Mouse (Mus musculus) liver, embryonic 11.5 days (tissue): ENCODE measurements around the gene Lair1. TPM values are rescaled to one million over a fixed set of nuclear protein-coding genes. Genes with fewer than 3 reads are reported as not detected.

Experiments used
- polyA plus RNA-seq: library from polyadenylated mRNA; unstranded; fragments of >200 nt; fragmentation: Nextera tagmentation; extraction: Ambion mirVana; gene quantifications from 2 replicates; pipeline ENCODE4 v1.2.1, GENCODE M21; 2014

Gene Lair1
- polyA plus RNA-seq, 1 experiment from 2014 or later: 1.2 TPM

Other genes with a start within 250 kb of the Lair1 start
- 0.13 TPM in 1 of 2 replicates, not detected in the other for gene Gm15448, start 237.5 kb downstream of the Lair1 start, polyA plus RNA-seq
- 0.30 and 0.38 TPM in 2 replicates for gene Pira2, start 218.2 kb downstream of the Lair1 start, polyA plus RNA-seq
- 0.18 and 0.21 TPM in 2 replicates for gene Gm14548, start 165.1 kb downstream of the Lair1 start, polyA plus RNA-seq
- 0.13 and 0.23 TPM in 2 replicates for gene Lilra6, start 147.7 kb downstream of the Lair1 start, polyA plus RNA-seq
- 0.58 and 0.85 TPM in 2 replicates for gene Ttyh1, start 56.2 kb upstream of the Lair1 start, polyA plus RNA-seq
- 43.6 and 48.1 TPM in 2 replicates for gene Leng8, start 73.8 kb upstream of the Lair1 start, polyA plus RNA-seq
- gene Leng9, start 87.2 kb upstream of the Lair1 start, polyA plus RNA-seq: 1.8 TPM in 2 replicates
- 20.0 and 22.8 TPM in 2 replicates for gene Cdc42ep5, start 101.7 kb upstream of the Lair1 start, polyA plus RNA-seq
- gene Lilra5, start 174.6 kb upstream of the Lair1 start, polyA plus RNA-seq: 0.12 TPM in 1 of 2 replicates, not detected in the other